Mouse (Mus musculus) left cerebral cortex, adult 11 months (tissue): ENCODE data around the gene Chat.
"Not testable (repeated sequence)": the region's sequence is repeated elsewhere in the genome, so short reads cannot be mapped to it uniquely, and the experiment has no call there.

Source experiments
- DNase-seq: peaks from one replicate; pipeline ENCODE4 v3.0.0; 2022; ENCODE audit warnings: low spot score

Gene Chat

GRCm38 (mm10) chr14:32463211-32464040 is 2.4 kb downstream of the Chat start:
- no peak for DNase-seq

GRCm38 (mm10) chr14:32452552-32452951 is 13.2 kb downstream of the Chat start:
- DNase-seq: no peak

- no peak for DNase-seq
Measured at GRCm38 (mm10) chr14:32446989-32447388, 18.8 kb downstream of the Chat start.

GRCm38 (mm10) chr14:32443446-32443845 is 22.3 kb downstream of the Chat start:
- DNase-seq: no peak

GRCm38 (mm10) chr14:32439744-32440143 is 26.0 kb downstream of the Chat start:
- no peak for DNase-seq

GRCm38 (mm10) chr14:32439316-32439715 is 26.5 kb downstream of the Chat start:
- DNase-seq: no peak

GRCm38 (mm10) chr14:32437352-32437793 is 28.4 kb downstream of the Chat start:
- no peak for DNase-seq

- no peak for DNase-seq
Measured at GRCm38 (mm10) chr14:32429030-32429602, 36.7 kb downstream of the Chat start.

GRCm38 (mm10) chr14:32423946-32424345 is 41.8 kb downstream of the Chat start:
- no peak for DNase-seq

- no peak for DNase-seq
Measured at GRCm38 (mm10) chr14:32418747-32419146, 47.0 kb downstream of the Chat start.

- DNase-seq: no peak
Measured at GRCm38 (mm10) chr14:32412075-32412474, 53.7 kb downstream of the Chat start.

GRCm38 (mm10) chr14:32410084-32410483 is 55.7 kb downstream of the Chat start:
- DNase-seq: no peak

- not testable (repeated sequence) for DNase-seq
Measured at GRCm38 (mm10) chr14:32405399-32405798, 60.4 kb downstream of the Chat start.

GRCm38 (mm10) chr14:32388196-32388595 is 77.6 kb downstream of the Chat start, which contains the start of gene 1700024G13Rik:
TSS of gene 1700024G13Rik (minus strand) at chr14:32388391.
- DNase-seq: no peak

- no peak for DNase-seq
Measured at GRCm38 (mm10) chr14:32381619-32382018, 84.2 kb downstream of the Chat start.

GRCm38 (mm10) chr14:32381066-32381465 is 84.7 kb downstream of the Chat start:
- DNase-seq: no peak

GRCm38 (mm10) chr14:32380099-32380480 is 85.7 kb downstream of the Chat start:
- DNase-seq: no peak

- no peak for DNase-seq
Measured at GRCm38 (mm10) chr14:32379395-32380098, 86.2 kb downstream of the Chat start.

- DNase-seq: no peak
Measured at GRCm38 (mm10) chr14:32372510-32372909, 93.3 kb downstream of the Chat start.

GRCm38 (mm10) chr14:32369756-32370155 is 96.0 kb downstream of the Chat start:
- DNase-seq: no peak

- DNase-seq: no peak
Measured at GRCm38 (mm10) chr14:32364359-32364758, 101.4 kb downstream of the Chat start.
